16 mouse cellular contexts compared by ENCODE assay signal in genomic region chr15:95639829-95640134, GRCm38 (mm10). TPM values are rescaled to one million over a fixed set of nuclear protein-coding genes. Genes with fewer than 3 reads are reported as not detected.
DNase-seq lines count a peak whose midpoint lies in the region; ATAC-seq and TF ChIP-seq lines count a peak whose summit lies in the region.
"Had no signal": no experiment of that assay in that cellular context is flagged by ENCODE, and none has a peak within 500 bp of the region (broad histone marks: within the 10 kb centered on the region; RNA-seq: fewer than 3 reads in every experiment).

No protein-coding gene starts in this region.

- H3K9ac ChIP-seq in kidney, embryonic 16.5 days (replicated peaks; ENCODE audit: low read length) = no peak overlapping the region
- H3K9ac ChIP-seq in forebrain, embryonic 12.5 days = no peak overlapping the region
- no peak overlapping the region for H3K9ac ChIP-seq in hindbrain, embryonic 16.5 days (ENCODE audit: low read depth, low read length)
- H3K9ac ChIP-seq in midbrain, embryonic 16.5 days (ENCODE audit: low read depth, low read length) = no peak overlapping the region

- H3K4me3 ChIP-seq in kidney, embryonic 16.5 days (ENCODE audit: low read length) = peak overlapping the region; percentile 11; the same call in 1 of the 2 replicates
- no peak overlapping the region for H3K4me3 ChIP-seq in forebrain, embryonic 12.5 days (replicated peaks)
- no peak overlapping the region for H3K4me3 ChIP-seq in hindbrain, embryonic 16.5 days (ENCODE audit: low read length)
- no peak overlapping the region; the same call in 1 of the 2 replicates for H3K4me3 ChIP-seq in midbrain, embryonic 16.5 days (ENCODE audit: low read depth, low read length)
- H3K4me3 ChIP-seq in cerebellum, adult 2 months (replicated peaks; ENCODE audit: insufficient read depth, low read depth, low read length) = no peak overlapping the region
- H3K4me3 ChIP-seq: erythroblast, embryonic 14.5 days had no signal

- peaks cover 13% of the 10 kb centered on the region; the same call in 1 of the 2 replicates for H3K4me1 ChIP-seq in kidney, embryonic 16.5 days (ENCODE audit: insufficient read depth, low read length)
- H3K4me1 ChIP-seq in forebrain, embryonic 12.5 days = peaks cover 33% of the 10 kb centered on the region
- no peaks in the 10 kb centered on the region; the same call in 1 of the 2 replicates for H3K4me1 ChIP-seq in hindbrain, embryonic 16.5 days (ENCODE audit: control insufficient read depth, insufficient read depth, low read depth, low read length)
- peaks cover 6% of the 10 kb centered on the region for H3K4me1 ChIP-seq in midbrain, embryonic 16.5 days (ENCODE audit: control insufficient read depth, insufficient read depth, low read length)
- H3K4me1 ChIP-seq in cerebellum, adult 2 months (ENCODE audit: control insufficient read depth, insufficient read depth, low read length) = no peaks in the 10 kb centered on the region

- H3K4me2 ChIP-seq in kidney, embryonic 16.5 days (replicated peaks; ENCODE audit: low read depth, low read length) = peak overlapping the region; percentile 44
- H3K4me2 ChIP-seq in forebrain, embryonic 12.5 days = peak overlapping the region; percentile 41
- peak overlapping the region; percentile 31 for H3K4me2 ChIP-seq in hindbrain, embryonic 16.5 days (ENCODE audit: low read length)
- H3K4me2 ChIP-seq in midbrain, embryonic 16.5 days (ENCODE audit: low read length) = peak overlapping the region; percentile 39

- WGBS in kidney, embryonic 16.5 days = 48% methylated on average over 9 of the region's 9 CpGs
- 16% methylated on average over 9 of the region's 9 CpGs for WGBS in forebrain, embryonic 12.5 days
- WGBS in hindbrain, embryonic 16.5 days = 26% methylated on average over 9 of the region's 9 CpGs
- WGBS in midbrain, embryonic 16.5 days = 16% methylated on average over 9 of the region's 9 CpGs
- 10% methylated on average over 9 of the region's 9 CpGs for WGBS in cerebellum, adult 2 months

- no peak for TF ChIP-seq CTCF in cerebellum, adult 2 months (IDR thresholded peaks at IDR 0.05; ENCODE audit: borderline replicate concordance, insufficient read depth, low read depth, low read length)

- no peak for TF ChIP-seq POLR2A in cerebellum, adult 2 months (IDR thresholded peaks at IDR 0.05; ENCODE audit: borderline replicate concordance, insufficient read depth, low read length)

- peak overlapping the region; percentile 62 for H3K27ac ChIP-seq in kidney, embryonic 16.5 days (ENCODE audit: low read length)
- H3K27ac ChIP-seq in forebrain, embryonic 12.5 days = peak overlapping the region; percentile 31; the same call in 1 of the 2 replicates
- H3K27ac ChIP-seq in hindbrain, embryonic 16.5 days (ENCODE audit: low read depth, low read length) = no peak overlapping the region
- H3K27ac ChIP-seq in midbrain, embryonic 16.5 days (ENCODE audit: low read length) = no peak overlapping the region
- no peak overlapping the region for H3K27ac ChIP-seq in cerebellum, adult 2 months (ENCODE audit: insufficient read depth, low read length)
- H3K27ac ChIP-seq: macrophage had no signal

- no peak for DNase-seq in kidney, adult 8-10 months
- no peak for DNase-seq in gastrocnemius, adult 8-10 months (ENCODE audit: low spot score in 2 of 2)
- no peak for DNase-seq in layer of hippocampus, postnatal 10 days (ENCODE audit: low spot score in 2 of 2)
- no peak for DNase-seq in cerebellum, adult 2 months
- DNase-seq: cerebellum, adult 18-20 months; gastrocnemius, postnatal 14 days; kidney, adult 18-20 months; lung, adult 2 months had no signal

- H3K9me3 ChIP-seq in kidney, embryonic 16.5 days (ENCODE audit: low read length) = no peaks in the 10 kb centered on the region
- no peaks in the 10 kb centered on the region for H3K9me3 ChIP-seq in forebrain, embryonic 12.5 days
- H3K9me3 ChIP-seq in hindbrain, embryonic 16.5 days (ENCODE audit: control insufficient read depth, low read length) = no peaks in the 10 kb centered on the region
- H3K9me3 ChIP-seq in midbrain, embryonic 16.5 days (replicated peaks; ENCODE audit: control insufficient read depth, low read length, poor library complexity, severe bottlenecking) = no peaks in the 10 kb centered on the region

- H3K36me3 ChIP-seq in kidney, embryonic 16.5 days (ENCODE audit: insufficient read depth, low read length) = no peaks in the 10 kb centered on the region
- H3K36me3 ChIP-seq in forebrain, embryonic 12.5 days (replicated peaks) = no peaks in the 10 kb centered on the region
- H3K36me3 ChIP-seq in hindbrain, embryonic 16.5 days (ENCODE audit: control insufficient read depth, insufficient read depth, low read length) = no peaks in the 10 kb centered on the region
- H3K36me3 ChIP-seq in midbrain, embryonic 16.5 days (ENCODE audit: control insufficient read depth, insufficient read depth, low read length) = no peaks in the 10 kb centered on the region

- no peak; the same call in 1 of the 2 replicates for ATAC-seq in kidney, embryonic 16.5 days (ENCODE audit: low FRiP score, low TSS enrichment)
- peak; percentile 45; the same call in 1 of the 2 replicates for ATAC-seq in forebrain, embryonic 12.5 days (ENCODE audit: low FRiP score)
- ATAC-seq in hindbrain, embryonic 16.5 days = no peak
- no peak for ATAC-seq in midbrain, embryonic 16.5 days

- H3K27me3 ChIP-seq in kidney, embryonic 16.5 days (ENCODE audit: insufficient read depth, low read length) = 0 out of 2 replicates have a peak, but pooled peaks cover 2% of the 10 kb centered on the region
- peaks cover 70% of the 10 kb centered on the region for H3K27me3 ChIP-seq in forebrain, embryonic 12.5 days
- H3K27me3 ChIP-seq in hindbrain, embryonic 16.5 days (replicated peaks; ENCODE audit: control insufficient read depth, insufficient read depth, low read length) = peaks cover 44% of the 10 kb centered on the region
- H3K27me3 ChIP-seq in midbrain, embryonic 16.5 days (ENCODE audit: control insufficient read depth, insufficient read depth, low read depth, low read length) = peaks cover 63% of the 10 kb centered on the region
- H3K27me3 ChIP-seq in cerebellum, adult 2 months (ENCODE audit: control insufficient read depth, insufficient read depth, low read length) = no peaks in the 10 kb centered on the region; the same call in 1 of the 2 replicates

RNA-seq across cellular contexts. Expression of gene Dbx2, which starts 16.0 kb away (rescaled TPM):
- 0.28 TPM in 1 of 2 replicates, not detected in the other for polyA plus RNA-seq in kidney, embryonic 16.5 days (2015; fragmentation: Nextera tagmentation; extraction: Ambion mirVana)
- polyA plus RNA-seq in forebrain, embryonic 12.5 days (2016; fragmentation: Nextera tagmentation; extraction: Ambion mirVana) = 0.60 and 0.95 TPM in 2 replicates
- 11.1 and 15.1 TPM in 2 replicates for polyA plus RNA-seq in hindbrain, embryonic 16.5 days (2015; fragmentation: Nextera tagmentation; extraction: Ambion mirVana)
- 7.8 and 12.2 TPM in 2 replicates for polyA plus RNA-seq in midbrain, embryonic 16.5 days (2015; fragmentation: Nextera tagmentation; extraction: Ambion mirVana)
- not detected for total RNA-seq in gastrocnemius, adult 8-10 months (2022)
- 10 to 100 TPM; 25.9 to 27.1 TPM for total RNA-seq in layer of hippocampus, postnatal 10 days (2021)
- 15.5 and 21.1 TPM in 2 replicates for polyA plus RNA-seq in cerebellum, adult 2 months (2012; rRNA removed)
- total RNA-seq: adrenal gland, adult 18-20 months; gastrocnemius, postnatal 14 days; heart, postnatal 25 days had no signal
- polyA plus RNA-seq: erythroblast, embryonic 14.5 days; lung, adult 2 months; macrophage had no signal

Comparison
In these comparisons a context has a peak if more than half of its experiments do, and no peak if none do; other contexts are left out.
1. H3K27ac ChIP-seq: peak in kidney, embryonic 16.5 days (single experiment) and forebrain, embryonic 12.5 days (single experiment); none in hindbrain, embryonic 16.5 days (single experiment), midbrain, embryonic 16.5 days (single experiment) and cerebellum, adult 2 months (single experiment).
2. Peak in every context shown above with its lines, with median percentiles within 50 percentile points of each other: H3K4me2 ChIP-seq.